Mouse (Mus musculus) hindbrain, embryonic 11.5 days (tissue): ENCODE data around the gene Cldn34c1. TPM values are rescaled to one million over a fixed set of nuclear protein-coding genes. Genes with fewer than 3 reads are reported as not detected.
A peak's percentile ranks its signal among the peaks of the same experiment; 100 is the strongest.
"Not testable (repeated sequence)": the region's sequence is repeated elsewhere in the genome, so short reads cannot be mapped to it uniquely, and the experiment has no call there.

Source experiments
- ATAC-seq: fragments of 200-750 bp; cut with Nextera tagmentation; 2 replicates; pipeline ENCODE4 v1.8.0; 2017; ENCODE audit warnings: mild to moderate bottlenecking, moderate TSS enrichment, moderate library complexity; ENCODE audit not compliant: low FRiP score
- DNase-seq: peaks from one replicate; pipeline ENCODE4 v3.0.0-alpha.2; 2015; ENCODE audit warnings: low spot score
- H3K27ac ChIP-seq: fragments of 300-500 bp; sonication (generic); 2 replicates; pipeline ENCODE4 v1.5.1; 2014; ENCODE audit warnings: mild to moderate bottlenecking, low read depth, low read length
- H3K27me3 ChIP-seq: fragments of 300-500 bp; sonication (generic); 2 replicates; pipeline ENCODE4 v1.6.1; 2014; ENCODE audit warnings: mild to moderate bottlenecking, low read length, moderate library complexity, mixed read lengths; ENCODE audit not compliant: control insufficient read depth, insufficient read depth
- H3K36me3 ChIP-seq: fragments of 300-500 bp; sonication (generic); 2 replicates; pipeline ENCODE4 v1.6.1; 2014; ENCODE audit warnings: mild to moderate bottlenecking, low read length, moderate library complexity, mixed read lengths; ENCODE audit not compliant: control insufficient read depth, insufficient read depth
- H3K4me1 ChIP-seq: fragments of 300-500 bp; sonication (generic); replicated peaks from 2 replicates; pipeline ENCODE4 v1.6.1; 2014; ENCODE audit warnings: low read length, mixed read lengths; ENCODE audit not compliant: control insufficient read depth, insufficient read depth
- H3K4me2 ChIP-seq: fragments of 300-500 bp; sonication (generic); replicated peaks from 2 replicates; pipeline ENCODE4 v1.6.1; 2014; ENCODE audit warnings: mild to moderate bottlenecking, low read depth, low read length
- H3K4me3 ChIP-seq: fragments of 300-500 bp; sonication (generic); 2 replicates; pipeline ENCODE4 v1.5.1; 2014; ENCODE audit warnings: low read depth, low read length
- H3K9ac ChIP-seq: fragments of 300-500 bp; sonication (generic); 2 replicates; pipeline ENCODE4 v1.6.1; 2014; ENCODE audit warnings: low read depth, low read length
- H3K9me3 ChIP-seq: fragments of 300-500 bp; sonication (generic); 2 replicates; pipeline ENCODE4 v1.6.1; 2016; ENCODE audit warnings: low read length; ENCODE audit not compliant: control insufficient read depth
- WGBS: fragments of 180-500 bp; shearing (Covaris S2); extraction: QIAGEN DNeasy Blood & Tissue Kit; methylation state at CpG from one replicate; pipeline ENCODE4 v1.1.7; 2014; 5-methylcytosine and 5-hydroxymethylcytosine counted together
- polyA plus RNA-seq: library from polyadenylated mRNA; unstranded; fragments of >200 nt; fragmentation: Nextera tagmentation; extraction: Ambion mirVana; gene quantifications from 2 replicates; pipeline ENCODE4 v1.2.1, GENCODE M21; 2014

The Cldn34c1 gene
- polyA plus RNA-seq, result 25.7 and 33.8 TPM in 2 replicates

DNA sequence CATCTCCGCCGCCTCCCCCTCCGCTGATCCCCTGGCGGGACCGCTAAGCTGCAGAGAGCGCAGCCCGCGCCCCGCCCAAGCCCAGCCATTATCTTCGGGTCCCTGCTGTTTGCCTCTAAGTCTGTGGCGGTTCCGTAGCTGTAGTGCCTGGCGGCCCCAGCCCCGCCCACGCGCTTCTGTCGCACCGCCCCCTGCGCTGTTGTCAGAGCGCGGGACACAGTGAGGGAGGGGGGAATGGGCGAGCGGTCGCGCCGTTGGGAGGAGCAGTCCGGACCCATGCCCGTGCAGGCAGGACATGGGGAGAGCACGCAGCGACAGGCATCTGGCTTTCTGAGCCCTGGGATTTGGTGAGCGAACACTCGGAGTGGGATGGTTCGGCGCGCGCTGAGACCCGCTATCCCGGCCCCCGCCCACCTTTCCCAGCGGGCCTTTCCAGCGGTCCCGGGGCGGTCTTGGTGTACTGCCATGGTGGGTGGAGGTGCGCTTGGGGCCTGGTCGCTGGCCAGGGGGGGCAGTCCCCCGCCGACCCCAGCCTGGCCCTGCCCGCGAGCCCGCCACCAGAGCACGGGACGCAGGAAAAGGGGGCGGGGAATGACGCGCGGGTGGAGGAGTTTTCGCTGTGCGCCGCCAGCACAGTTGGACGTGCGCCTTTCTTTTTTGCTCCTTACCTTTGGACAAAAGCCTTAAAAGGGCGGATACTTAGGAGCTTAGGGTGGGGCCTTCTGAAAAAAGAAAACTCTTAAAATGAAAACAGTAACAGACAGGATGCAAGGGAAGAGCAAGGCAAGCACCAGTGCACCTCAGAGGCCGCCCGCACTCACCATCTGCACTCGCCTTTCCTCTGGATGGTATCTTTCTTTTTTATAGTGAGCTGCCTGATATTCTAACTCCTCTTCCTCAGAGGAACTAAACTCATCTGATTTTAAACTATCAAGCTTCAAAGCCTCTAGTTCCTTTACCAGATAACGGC lies at the start of gene Cldn34c1:
Cldn34c1 (plus strand) TSS at position 205 of the 970 bp plus-strand sequence.
- no peaks in the 10 kb centered on the region for H3K27me3 ChIP-seq
- peak within 1 kb of the TSS; percentile 63 for H3K9ac ChIP-seq
- 7% methylated on average over 31 of the region's 66 CpGs for WGBS

GRCm38 (mm10) chrX:123087441-123087840 lies 15.9 kb upstream of the Cldn34c1 start:
- no peak overlapping the region for H3K9ac ChIP-seq
- no peak overlapping the region for H3K27ac ChIP-seq
- 85% methylated on average over 3 of the region's 3 CpGs for WGBS
- H3K27me3 ChIP-seq, result no peaks in the 10 kb centered on the region
- no peaks in the 10 kb centered on the region for H3K36me3 ChIP-seq
- DNase-seq (no peak), ATAC-seq (no peak)
- no peak overlapping the region for H3K4me3 ChIP-seq
- no peaks in the 10 kb centered on the region for H3K4me1 ChIP-seq
- H3K9me3 ChIP-seq, result no peaks in the 10 kb centered on the region
- H3K4me2 ChIP-seq, result no peak overlapping the region

More for the DNA sequence above, at the start of gene Cldn34c1:
- Histone ChIP-seq H3K4me3 (peak within 1 kb of the TSS; percentile 49), H3K4me1 (no peaks in the 10 kb centered on the region), H3K27ac (peak within 1 kb of the TSS; percentile 94), H3K9me3 (no peaks in the 10 kb centered on the region), H3K4me2 (peak within 1 kb of the TSS; percentile 26), H3K36me3 (no peaks in the 10 kb centered on the region)
- ATAC-seq (peak; percentile 100), DNase-seq (peak; percentile 84)

DNA sequence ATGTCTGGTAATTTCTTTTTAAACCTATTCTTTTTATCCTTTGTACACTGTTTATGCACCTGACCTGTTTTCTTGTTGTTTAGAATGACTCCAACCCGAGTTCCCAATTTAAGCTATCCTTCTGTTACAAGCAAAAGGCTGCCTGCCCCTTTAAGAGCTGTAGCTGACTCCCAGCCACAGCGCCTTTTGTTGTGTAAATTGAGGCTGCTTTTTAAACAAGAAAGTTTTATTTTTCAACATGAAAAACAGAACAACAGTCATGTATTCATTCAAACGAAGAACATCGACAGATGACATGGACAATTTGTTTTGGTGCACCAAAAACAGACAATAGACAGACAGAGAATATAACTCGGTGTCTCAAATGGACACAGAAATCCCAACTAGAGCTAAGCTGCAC lies 489 bp upstream of the Cldn34c1 start:
- peak overlapping the region; percentile 63; the same call in 1 of the 2 replicates for H3K9ac ChIP-seq
- H3K4me2 ChIP-seq, result peak overlapping the region; percentile 25
- H3K27ac ChIP-seq, result peak overlapping the region; percentile 94
- DNase-seq (peak; percentile 36), ATAC-seq (peak; percentile 31; the same call in 1 of the 2 replicates)
- not testable (repeated sequence) for H3K36me3 ChIP-seq, H3K4me1 ChIP-seq, H3K9me3 ChIP-seq, H3K27me3 ChIP-seq
- peak overlapping the region; percentile 49 for H3K4me3 ChIP-seq
- 19% methylated on average over 5 of the region's 5 CpGs for WGBS

DNA sequence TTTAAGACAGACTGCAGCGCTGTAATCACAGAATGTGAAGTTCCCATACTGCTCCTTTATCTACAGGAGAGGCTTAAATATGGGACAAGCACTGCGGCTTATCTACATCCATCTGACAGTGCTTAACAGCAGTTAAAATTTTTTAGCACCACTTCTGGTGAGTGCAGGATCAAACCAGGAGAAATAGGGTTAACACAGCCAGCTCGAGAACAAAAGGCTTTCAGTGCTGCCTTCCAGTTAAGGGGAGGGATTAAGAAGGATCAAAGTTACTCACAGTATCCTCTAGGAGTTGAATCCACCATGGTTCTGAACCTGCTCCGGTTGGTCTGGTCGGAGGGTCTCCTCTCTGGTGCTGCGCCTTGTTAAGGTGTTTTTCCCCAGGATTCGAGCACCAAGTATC lies 1.4 kb downstream of the Cldn34c1 start:
- Histone ChIP-seq H3K4me2 (peak overlapping the region; percentile 26), H3K9ac (peak overlapping the region; percentile 63), H3K4me3 (peak overlapping the region; percentile 49)
- not testable (repeated sequence) for H3K36me3 ChIP-seq, H3K9me3 ChIP-seq, H3K27ac ChIP-seq, H3K4me1 ChIP-seq, H3K27me3 ChIP-seq, ATAC-seq
- 11% methylated on average over 7 of the region's 7 CpGs for WGBS
- peak; percentile 34 for DNase-seq

- not testable (repeated sequence) for H3K27me3 ChIP-seq, H3K9ac ChIP-seq, H3K4me1 ChIP-seq, H3K4me3 ChIP-seq, DNase-seq, H3K27ac ChIP-seq, H3K36me3 ChIP-seq, H3K9me3 ChIP-seq, ATAC-seq, H3K4me2 ChIP-seq
- WGBS, result no CpG with 5 or more reads among the region's 1 CpGs
Observed at GRCm38 (mm10) chrX:123222381-123222780, 119.1 kb downstream of the Cldn34c1 start, which contains the start of gene Srsx. Gene Srsx, minus strand, starts transcription at chrX:123222481.

Other genes starting within 250 kb of the Cldn34c1 start
- gene Gm17521, start 73.8 kb upstream of the Cldn34c1 start, polyA plus RNA-seq, result not detected in 2 replicates
- gene Srsx, start 119.0 kb downstream of the Cldn34c1 start, polyA plus RNA-seq, result not detected in 2 replicates
- not detected in 2 replicates for gene Gm17577, start 143.4 kb downstream of the Cldn34c1 start, polyA plus RNA-seq